Mouse (Mus musculus): ENCODE data around the gene Pknox1.

DNA sequence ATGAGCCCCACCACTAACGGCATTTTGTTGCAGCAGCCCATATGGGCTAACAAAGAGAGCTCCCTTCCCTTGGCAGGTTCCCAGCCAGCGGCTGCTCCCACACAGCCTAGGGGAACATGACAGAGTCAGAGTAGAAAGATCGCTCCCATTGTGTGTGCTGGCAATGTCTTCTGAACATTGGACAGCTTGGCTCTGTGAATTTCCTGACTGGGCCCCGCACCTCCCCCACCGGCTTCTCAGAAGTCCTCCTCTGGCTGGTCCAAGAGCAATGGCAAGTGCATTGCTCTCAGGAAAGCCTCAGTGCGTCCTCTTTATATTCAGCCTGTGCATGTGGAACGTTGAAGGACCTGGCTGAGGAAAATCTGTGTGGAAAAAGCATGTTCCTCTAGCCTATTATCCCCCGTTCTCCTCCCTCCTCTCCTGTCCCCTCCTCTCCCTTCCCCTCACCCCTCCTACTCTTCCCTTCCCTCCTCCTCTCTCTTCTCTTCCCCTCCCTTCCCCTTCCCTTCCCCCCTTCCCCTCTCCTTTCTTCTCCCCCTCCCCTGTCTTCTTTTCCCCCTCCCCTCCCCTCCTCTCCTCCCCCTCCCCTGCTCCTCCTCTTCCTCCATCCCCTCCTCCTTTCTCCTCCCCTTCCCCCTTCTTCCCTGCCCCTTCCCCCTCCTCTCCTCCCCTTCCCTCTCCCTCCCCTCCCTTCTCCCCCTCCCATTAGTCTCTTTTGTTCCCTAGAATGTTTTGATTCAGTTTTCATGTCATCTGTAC is 28.5 kb upstream of the Pknox1 start:
- TF ChIP-seq CTCF (IDR thresholded peaks at IDR 0.05; ENCODE audit: low read depth) (no peak), EP300 (optimal IDR thresholded peaks at IDR 0.05) (no peak)

Measured in stomach, postnatal 0 days (tissue).